Mouse (Mus musculus): ENCODE data around the gene Anks1b. TPM values are rescaled to one million over a fixed set of nuclear protein-coding genes. Genes with fewer than 3 reads are reported as not detected.

The Anks1b gene
- polyA plus RNA-seq, 1 experiment from 2014 or later: 0.46 TPM

GRCm38 (mm10) chr10:90493436-90493835 lies 620.1 kb downstream of the Anks1b start:
- Histone ChIP-seq H3K27me3 (ENCODE audit: low read depth, poor library complexity, severe bottlenecking) (no peaks in the 10 kb centered on the region), H3K9me3 (replicated peaks) (no peaks in the 10 kb centered on the region), H3K36me3 (no peaks in the 10 kb centered on the region), H3K4me1 (no peaks in the 10 kb centered on the region), H3K27ac (no peak overlapping the region), H3K4me3 (no peak overlapping the region)
- WGBS: 89% methylated on average over 7 of the region's 7 CpGs
- no peak for DNase-seq (ENCODE audit: low spot score)

DNA sequence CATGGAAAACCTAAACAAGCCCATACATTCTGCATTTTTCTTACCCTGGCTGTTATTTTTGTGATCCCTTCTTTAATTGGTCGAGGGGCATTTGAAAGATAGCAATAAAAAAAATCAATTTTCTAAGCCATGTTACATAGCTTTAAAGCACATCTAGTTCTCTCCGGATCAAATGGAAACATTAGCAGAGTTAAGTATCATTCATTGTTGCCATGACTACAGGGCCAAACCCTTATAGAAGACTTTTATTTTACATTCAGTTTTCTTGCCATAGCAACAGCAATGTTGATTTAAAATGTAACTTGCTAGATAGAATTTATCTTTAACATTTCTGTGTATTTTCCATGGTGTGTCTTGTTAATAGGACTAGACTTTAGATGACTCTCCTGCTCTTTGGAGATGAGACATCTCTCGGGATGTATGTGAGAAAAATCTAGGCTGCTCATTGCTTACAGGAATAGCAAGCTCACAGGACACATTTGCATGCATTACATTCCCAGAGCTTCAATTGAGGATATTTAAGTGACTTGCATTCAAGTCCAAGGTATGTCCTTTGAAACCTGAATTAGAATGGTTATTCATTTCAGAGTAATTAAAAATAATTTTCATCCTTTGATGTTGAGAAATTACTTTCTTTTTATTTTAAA lies 620.8 kb downstream of the Anks1b start:
- no peaks in the 10 kb centered on the region for H3K27me3 ChIP-seq (ENCODE audit: low read depth, poor library complexity, severe bottlenecking)
- no peak overlapping the region for H3K27ac ChIP-seq
- 86% methylated on average over 3 of the region's 3 CpGs for WGBS
- DNase-seq (ENCODE audit: low spot score): no peak
- H3K36me3 ChIP-seq: no peaks in the 10 kb centered on the region
- no peaks in the 10 kb centered on the region for H3K4me1 ChIP-seq
- no peaks in the 10 kb centered on the region for H3K9me3 ChIP-seq (replicated peaks)
- H3K4me3 ChIP-seq: no peak overlapping the region

- H3K9me3 ChIP-seq (replicated peaks): no peaks in the 10 kb centered on the region
- no peak for DNase-seq (ENCODE audit: low spot score)
- H3K4me3 ChIP-seq: no peak overlapping the region
- H3K27me3 ChIP-seq (ENCODE audit: low read depth, poor library complexity, severe bottlenecking): no peaks in the 10 kb centered on the region
- no peaks in the 10 kb centered on the region for H3K4me1 ChIP-seq
- no peak overlapping the region for H3K27ac ChIP-seq
- 86% methylated on average over 4 of the region's 4 CpGs for WGBS
- no peaks in the 10 kb centered on the region for H3K36me3 ChIP-seq
Observed at GRCm38 (mm10) chr10:90494981-90495516, 621.7 kb downstream of the Anks1b start.

- Histone ChIP-seq H3K4me3 (no peak overlapping the region), H3K27me3 (ENCODE audit: low read depth, poor library complexity, severe bottlenecking) (no peaks in the 10 kb centered on the region), H3K9me3 (replicated peaks) (no peaks in the 10 kb centered on the region), H3K36me3 (no peaks in the 10 kb centered on the region), H3K27ac (no peak overlapping the region), H3K4me1 (no peaks in the 10 kb centered on the region)
- WGBS: 52% methylated on average over 1 of the region's 1 CpGs
- DNase-seq (ENCODE audit: low spot score): no peak
Observed at GRCm38 (mm10) chr10:90507561-90507960, 634.3 kb downstream of the Anks1b start.

- Histone ChIP-seq H3K27ac (no peak overlapping the region), H3K4me1 (no peaks in the 10 kb centered on the region), H3K36me3 (no peaks in the 10 kb centered on the region), H3K9me3 (replicated peaks) (no peaks in the 10 kb centered on the region), H3K4me3 (no peak overlapping the region), H3K27me3 (ENCODE audit: low read depth, poor library complexity, severe bottlenecking) (no peaks in the 10 kb centered on the region)
- no peak for DNase-seq (ENCODE audit: low spot score)
- 83% methylated on average over 9 of the region's 9 CpGs for WGBS
Observed at GRCm38 (mm10) chr10:90512801-90513200, 639.5 kb downstream of the Anks1b start.

DNA sequence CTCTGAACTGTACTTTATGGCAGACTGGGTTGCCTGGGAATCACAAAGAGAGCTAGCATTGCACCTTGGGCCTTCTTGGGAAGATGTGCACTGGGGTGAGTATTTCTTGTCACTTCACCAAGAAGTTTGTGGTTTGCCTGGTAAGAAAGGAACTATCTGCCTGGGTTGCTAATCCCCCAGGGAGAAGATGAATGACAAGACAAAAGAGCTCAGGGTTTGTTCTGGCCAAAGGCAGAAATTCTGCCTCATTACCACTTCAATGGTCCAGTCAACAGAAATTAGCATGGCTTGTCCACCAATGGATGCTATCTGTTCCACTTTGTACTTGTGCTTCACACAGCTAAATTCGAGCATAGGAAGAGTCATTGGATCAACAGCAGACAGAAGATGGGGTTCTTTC lies 658.5 kb downstream of the Anks1b start:
- Histone ChIP-seq H3K27me3 (ENCODE audit: low read depth, poor library complexity, severe bottlenecking) (no peaks in the 10 kb centered on the region), H3K4me3 (no peak overlapping the region), H3K36me3 (no peaks in the 10 kb centered on the region), H3K9me3 (replicated peaks) (no peaks in the 10 kb centered on the region), H3K4me1 (no peaks in the 10 kb centered on the region), H3K27ac (no peak overlapping the region)
- DNase-seq (ENCODE audit: low spot score): no peak
- WGBS: 81% methylated on average over 1 of the region's 1 CpGs

GRCm38 (mm10) chr10:90535370-90535769 lies 662.1 kb downstream of the Anks1b start:
- H3K9me3 ChIP-seq (replicated peaks): no peaks in the 10 kb centered on the region
- 92% methylated on average over 2 of the region's 2 CpGs for WGBS
- no peaks in the 10 kb centered on the region for H3K4me1 ChIP-seq
- no peak for DNase-seq (ENCODE audit: low spot score)
- H3K27me3 ChIP-seq (ENCODE audit: low read depth, poor library complexity, severe bottlenecking): no peaks in the 10 kb centered on the region
- no peaks in the 10 kb centered on the region for H3K36me3 ChIP-seq
- H3K27ac ChIP-seq: no peak overlapping the region
- H3K4me3 ChIP-seq: no peak overlapping the region

DNA sequence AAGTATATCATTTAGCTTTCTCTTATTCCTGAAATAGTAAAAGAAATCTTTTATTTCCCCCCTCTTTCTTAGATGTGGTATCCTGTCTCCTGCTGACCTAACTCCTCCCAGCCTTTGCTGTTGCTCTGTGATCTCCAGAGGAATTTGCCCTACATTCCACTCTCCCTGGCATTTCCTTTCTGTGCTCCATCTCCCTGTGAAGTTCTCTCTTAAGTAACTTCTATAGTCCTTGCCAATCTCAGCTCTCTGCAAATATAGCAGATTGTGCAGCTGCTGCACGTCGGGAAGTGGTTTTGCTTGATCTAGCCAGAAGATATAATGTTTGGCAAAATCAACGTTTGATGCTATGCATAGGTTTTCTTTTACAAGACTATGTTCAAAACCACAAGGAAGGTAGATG lies 673.3 kb downstream of the Anks1b start:
- DNase-seq (ENCODE audit: low spot score): no peak
- Histone ChIP-seq H3K36me3 (no peaks in the 10 kb centered on the region), H3K27me3 (ENCODE audit: low read depth, poor library complexity, severe bottlenecking) (no peaks in the 10 kb centered on the region), H3K4me3 (no peak overlapping the region), H3K27ac (no peak overlapping the region), H3K9me3 (replicated peaks) (no peaks in the 10 kb centered on the region), H3K4me1 (no peaks in the 10 kb centered on the region)
- WGBS: 78% methylated on average over 3 of the region's 3 CpGs

GRCm38 (mm10) chr10:90562906-90563305 lies 689.6 kb downstream of the Anks1b start:
- Histone ChIP-seq H3K27ac (peak overlapping the region; percentile 30; the same call in 1 of the 2 replicates), H3K4me3 (no peak overlapping the region), H3K36me3 (no peaks in the 10 kb centered on the region), H3K27me3 (ENCODE audit: low read depth, poor library complexity, severe bottlenecking) (no peaks in the 10 kb centered on the region), H3K4me1 (no peaks in the 10 kb centered on the region; the same call in 1 of the 2 replicates), H3K9me3 (replicated peaks) (no peaks in the 10 kb centered on the region)
- WGBS: 70% methylated on average over 7 of the region's 7 CpGs
- DNase-seq (ENCODE audit: low spot score): no peak

GRCm38 (mm10) chr10:90576191-90577098 lies 703.1 kb downstream of the Anks1b start:
- 0 out of 2 replicates have a peak, but pooled peaks cover 3% of the 10 kb centered on the region for H3K4me1 ChIP-seq
- no peaks in the 10 kb centered on the region for H3K9me3 ChIP-seq (replicated peaks)
- H3K27me3 ChIP-seq (ENCODE audit: low read depth, poor library complexity, severe bottlenecking): no peaks in the 10 kb centered on the region
- H3K36me3 ChIP-seq: no peaks in the 10 kb centered on the region
- no peak overlapping the region for H3K27ac ChIP-seq
- WGBS: 49% methylated on average over 29 of the region's 29 CpGs
- H3K4me3 ChIP-seq: 0 out of 2 replicates have a peak overlapping the region, but pooled peaks have one; percentile 10
- DNase-seq (ENCODE audit: low spot score): no peak

DNA sequence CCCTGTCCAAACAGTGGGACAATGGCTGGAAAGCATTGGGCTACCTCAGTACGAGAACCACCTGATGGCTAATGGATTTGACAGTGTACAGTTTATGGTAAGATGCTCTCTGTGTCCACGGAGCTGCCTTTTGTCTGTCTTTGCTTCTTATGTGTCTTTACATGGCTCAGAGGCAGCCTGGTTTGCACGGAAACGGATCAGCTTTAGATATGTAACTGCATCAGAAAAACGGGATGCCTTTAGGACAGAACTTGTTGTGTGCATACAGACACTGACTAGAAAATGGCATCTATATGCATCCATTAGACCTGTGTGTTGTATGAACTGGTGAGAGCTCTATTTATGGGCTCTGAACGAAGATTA lies 703.8 kb downstream of the Anks1b start:
- H3K27me3 ChIP-seq (ENCODE audit: low read depth, poor library complexity, severe bottlenecking): no peaks in the 10 kb centered on the region
- no peak for DNase-seq (ENCODE audit: low spot score)
- H3K4me3 ChIP-seq: no peak overlapping the region
- H3K27ac ChIP-seq: no peak overlapping the region
- 81% methylated on average over 6 of the region's 6 CpGs for WGBS
- H3K9me3 ChIP-seq (replicated peaks): no peaks in the 10 kb centered on the region
- H3K36me3 ChIP-seq: no peaks in the 10 kb centered on the region
- H3K4me1 ChIP-seq: 0 out of 2 replicates have a peak, but pooled peaks cover 3% of the 10 kb centered on the region

- Histone ChIP-seq H3K9me3 (replicated peaks) (no peaks in the 10 kb centered on the region), H3K27ac (no peak overlapping the region), H3K4me3 (no peak overlapping the region), H3K27me3 (ENCODE audit: low read depth, poor library complexity, severe bottlenecking) (no peaks in the 10 kb centered on the region), H3K36me3 (no peaks in the 10 kb centered on the region), H3K4me1 (0 out of 2 replicates have a peak, but pooled peaks cover 3% of the 10 kb centered on the region)
- 85% methylated on average over 9 of the region's 9 CpGs for WGBS
- no peak for DNase-seq (ENCODE audit: low spot score)
Observed at GRCm38 (mm10) chr10:90577777-90578176, 704.5 kb downstream of the Anks1b start.

DNA sequence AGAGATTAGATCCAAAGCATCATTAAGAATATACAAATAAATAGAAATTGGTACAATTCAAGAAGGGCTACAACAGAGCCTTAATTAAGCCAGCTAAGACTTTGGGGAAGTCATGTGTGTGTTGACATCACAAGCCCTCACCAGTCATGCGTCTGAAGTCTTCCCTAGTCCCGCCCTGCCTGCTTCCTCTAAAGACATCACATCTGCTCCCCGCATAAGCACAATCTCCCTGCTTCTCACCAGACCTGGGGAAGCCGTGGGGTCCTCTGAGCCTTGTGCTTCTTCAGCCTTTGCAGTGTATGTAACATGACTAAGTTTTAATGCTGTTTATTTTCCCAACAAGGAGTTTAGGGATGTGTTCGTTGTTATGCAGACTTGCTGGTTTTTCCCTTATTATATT lies 706.7 kb downstream of the Anks1b start:
- Histone ChIP-seq H3K27ac (no peak overlapping the region), H3K27me3 (ENCODE audit: low read depth, poor library complexity, severe bottlenecking) (no peaks in the 10 kb centered on the region), H3K4me3 (no peak overlapping the region), H3K4me1 (0 out of 2 replicates have a peak, but pooled peaks cover 3% of the 10 kb centered on the region), H3K36me3 (no peaks in the 10 kb centered on the region), H3K9me3 (replicated peaks) (no peaks in the 10 kb centered on the region)
- no peak for DNase-seq (ENCODE audit: low spot score)
- WGBS: 81% methylated on average over 5 of the region's 5 CpGs

All from limb, embryonic 10.5 days (tissue).